Mouse (Mus musculus): ENCODE measurements around the gene Gas8.
"Not testable (repeated sequence)": the region's sequence is repeated elsewhere in the genome, so short reads cannot be mapped to it uniquely, and the experiment has no call there.

The Gas8 gene

DNA sequence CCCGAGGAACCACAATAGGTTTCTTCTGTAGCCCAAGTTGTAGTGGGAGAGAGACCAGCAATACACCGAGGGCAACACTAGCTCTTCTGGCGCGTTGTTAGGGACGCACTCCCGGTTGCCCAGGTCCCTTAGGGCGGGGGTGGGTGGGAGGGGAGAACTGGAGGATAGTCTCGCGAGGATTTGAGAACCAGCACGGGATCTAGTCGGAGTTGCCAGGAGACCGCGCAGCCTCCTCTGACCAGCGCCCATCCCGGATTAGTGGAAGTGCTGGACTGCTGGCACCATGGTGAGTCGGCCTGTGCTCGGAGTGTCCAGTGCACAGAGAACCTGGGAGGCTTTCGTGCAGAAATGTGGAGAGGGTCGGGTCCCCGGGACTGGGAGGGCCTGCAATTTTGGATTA is at the start of gene Gas8:
Gene Gas8, plus strand, starts transcription at position 168 of the 400 bp plus-strand sequence.
- in situ Hi-C loops (cut with MboI; ENCODE audit: low sequenced_read_pairs): no loop called here

DNA sequence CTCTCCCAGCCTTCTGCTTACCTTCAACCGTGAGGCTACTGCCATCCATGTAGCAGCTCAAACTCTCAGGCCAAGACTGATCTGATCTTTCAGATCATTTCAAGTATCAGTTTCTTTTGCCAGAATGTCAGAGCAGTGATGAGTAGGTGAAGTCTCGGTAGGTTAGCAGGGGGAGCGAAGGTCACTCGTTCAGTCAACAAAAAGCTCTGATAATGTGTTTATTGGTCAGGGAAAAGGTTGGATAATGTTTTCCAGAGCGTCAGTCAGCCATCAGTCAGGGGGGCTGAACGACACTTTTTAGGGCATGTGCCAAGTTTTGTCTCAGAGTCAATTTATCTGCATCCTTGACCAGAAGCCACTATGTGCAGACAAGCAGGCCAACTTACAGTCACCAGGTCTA is 45.6 kb upstream of the Gas8 start:
- in situ Hi-C loops (cut with MboI; ENCODE audit: low sequenced_read_pairs): not testable (repeated sequence)

DNA sequence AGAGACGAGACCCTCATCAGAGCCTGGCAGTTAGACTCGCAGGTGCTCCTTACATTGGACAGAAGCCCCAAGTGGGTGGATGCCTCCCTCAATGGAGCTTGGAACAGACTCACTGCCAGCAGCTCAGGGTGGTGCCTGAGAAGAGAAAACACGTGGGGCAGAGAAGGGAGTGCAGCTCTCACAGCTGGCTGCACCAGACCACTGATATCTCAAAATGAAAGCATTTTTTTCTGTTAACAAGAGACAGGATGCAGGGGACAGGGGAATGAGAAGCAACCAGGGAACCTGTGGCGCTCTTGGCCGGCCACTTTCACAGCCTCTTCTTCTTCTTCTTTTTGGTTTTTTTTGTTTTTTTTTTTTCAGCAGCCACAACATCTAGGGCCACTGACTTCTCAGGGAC is 44.1 kb upstream of the Gas8 start:
- in situ Hi-C loops (cut with MboI; ENCODE audit: low sequenced_read_pairs): not testable (repeated sequence)

DNA sequence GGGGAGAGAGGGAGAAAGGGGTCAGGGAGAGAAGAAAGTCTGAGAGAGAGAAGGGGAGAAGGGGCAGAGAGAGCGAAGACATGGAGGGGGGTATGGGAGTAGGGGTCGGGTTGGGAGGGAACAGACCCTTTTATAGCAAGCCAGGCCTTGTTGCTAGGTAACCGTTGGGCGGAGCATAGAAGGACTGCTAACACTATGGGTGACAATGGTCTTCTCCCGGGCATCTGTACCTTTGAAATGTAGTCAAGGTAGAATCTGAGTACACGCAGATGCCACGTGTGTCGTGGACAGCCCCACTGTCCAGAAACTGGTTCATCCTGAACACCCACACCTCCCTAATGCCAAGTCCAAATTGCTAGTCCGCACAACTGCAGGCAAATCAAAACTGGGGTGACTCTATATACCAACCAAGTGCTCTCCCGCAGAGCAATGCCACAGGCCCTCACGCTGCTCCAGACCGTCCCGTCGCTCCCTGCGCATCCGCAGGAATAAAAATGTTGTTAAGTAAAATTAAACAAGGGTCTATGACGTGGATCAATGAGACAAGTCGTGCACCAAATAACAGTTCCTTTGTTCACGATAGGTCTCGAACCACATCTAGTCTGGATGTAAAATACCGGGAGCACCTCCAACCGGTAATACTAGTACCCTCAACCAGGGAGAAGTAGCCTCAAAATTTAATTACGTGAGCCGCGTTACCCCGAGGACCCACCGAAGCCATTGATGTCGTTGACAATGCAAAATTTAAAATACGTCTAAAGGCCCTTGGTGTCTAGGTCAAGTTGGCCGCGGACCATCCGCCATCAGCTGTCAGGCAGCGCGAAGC is 41.5 kb upstream of the Gas8 start:
- in situ Hi-C loops (cut with MboI; ENCODE audit: low sequenced_read_pairs): no loop called here

DNA sequence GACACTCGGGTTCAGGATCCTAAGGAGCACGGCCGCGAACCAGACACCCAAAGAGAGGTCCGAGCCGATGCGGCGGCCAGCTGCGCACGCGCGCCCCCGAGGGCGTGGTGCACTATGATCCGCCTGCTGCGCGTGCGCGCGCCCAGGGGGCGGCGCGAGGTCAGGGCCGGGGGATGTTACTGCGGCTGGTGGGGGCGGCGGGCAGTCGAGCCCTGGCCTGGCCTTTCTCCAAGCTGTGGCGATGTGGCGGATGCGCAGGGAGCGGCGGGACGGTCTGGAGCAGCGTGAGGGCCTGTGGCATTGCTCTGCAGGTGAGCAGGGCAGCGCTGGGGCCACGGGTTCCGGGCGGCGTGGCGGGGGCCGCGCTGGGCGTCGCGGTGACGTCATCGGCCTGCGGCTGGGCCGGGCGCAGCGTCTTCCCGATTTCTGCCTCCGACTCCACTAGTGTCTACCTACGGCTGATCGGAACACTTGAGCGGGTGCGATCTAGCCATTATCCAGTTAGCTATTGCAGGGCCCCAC is 40.8 kb upstream of the Gas8 start, which contains the start of gene Afg3l1:
Gene Afg3l1, plus strand, starts transcription at position 167 of the 522 bp plus-strand sequence.
- in situ Hi-C loops (cut with MboI; ENCODE audit: low sequenced_read_pairs): no loop called here

DNA sequence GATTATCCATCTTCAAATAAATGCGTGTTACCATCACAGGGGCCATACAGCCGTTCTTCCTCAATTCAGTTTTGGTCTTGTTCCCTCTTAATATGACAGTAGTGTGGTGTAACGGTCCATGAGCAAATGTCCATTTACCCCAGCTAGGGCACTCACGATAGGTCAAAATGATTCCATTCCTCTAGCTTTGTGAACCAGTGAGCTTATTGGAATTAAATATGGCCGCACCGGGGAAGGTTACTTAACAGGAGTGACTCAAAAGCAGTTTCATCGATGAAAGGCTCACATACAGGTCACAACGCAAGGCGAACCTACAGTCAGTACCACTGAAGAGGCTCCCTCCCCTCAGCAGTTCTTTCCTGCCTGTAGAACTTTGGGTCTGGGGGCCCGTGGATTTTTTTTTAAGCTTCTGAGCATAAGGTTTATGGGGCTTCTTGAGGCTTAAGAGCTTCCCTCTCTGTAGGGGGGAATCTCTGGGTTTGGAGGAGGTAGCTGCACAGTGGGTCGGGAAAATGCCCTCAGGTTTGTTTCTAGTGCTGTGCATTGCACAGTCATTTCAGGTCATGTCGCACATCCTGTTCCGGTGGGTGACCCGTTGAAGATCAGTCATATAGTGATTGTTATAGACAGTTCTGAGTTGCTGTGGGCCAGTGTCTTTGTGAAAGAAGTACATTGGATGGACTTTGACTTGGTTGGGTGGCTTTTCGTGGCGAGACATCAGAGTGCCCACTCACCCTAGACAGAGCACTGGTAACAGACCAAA is 40.0 kb upstream of the Gas8 start:
- in situ Hi-C loops (cut with MboI; ENCODE audit: low sequenced_read_pairs): no loop called here

DNA sequence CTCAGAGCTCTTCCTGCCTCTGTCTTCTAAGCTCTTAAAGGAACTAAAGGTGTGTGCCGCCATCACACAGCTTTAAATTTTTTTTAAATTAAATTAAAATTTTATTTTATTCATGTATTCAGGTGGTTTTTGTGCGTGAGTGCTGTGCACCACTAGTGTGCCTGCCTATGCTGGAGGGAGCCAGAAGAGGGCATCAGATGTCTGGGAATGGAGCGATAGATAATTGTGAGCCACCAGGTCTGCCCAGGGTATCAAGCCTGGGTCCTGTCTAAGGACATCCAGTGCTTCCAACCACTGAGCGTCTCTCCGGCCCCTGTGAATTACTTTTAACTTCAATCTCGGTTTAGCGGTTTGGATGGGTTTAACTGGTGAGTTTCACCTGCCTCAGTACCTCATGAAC is 36.0 kb upstream of the Gas8 start:
- in situ Hi-C loops (cut with MboI; ENCODE audit: low sequenced_read_pairs): no loop called here

DNA sequence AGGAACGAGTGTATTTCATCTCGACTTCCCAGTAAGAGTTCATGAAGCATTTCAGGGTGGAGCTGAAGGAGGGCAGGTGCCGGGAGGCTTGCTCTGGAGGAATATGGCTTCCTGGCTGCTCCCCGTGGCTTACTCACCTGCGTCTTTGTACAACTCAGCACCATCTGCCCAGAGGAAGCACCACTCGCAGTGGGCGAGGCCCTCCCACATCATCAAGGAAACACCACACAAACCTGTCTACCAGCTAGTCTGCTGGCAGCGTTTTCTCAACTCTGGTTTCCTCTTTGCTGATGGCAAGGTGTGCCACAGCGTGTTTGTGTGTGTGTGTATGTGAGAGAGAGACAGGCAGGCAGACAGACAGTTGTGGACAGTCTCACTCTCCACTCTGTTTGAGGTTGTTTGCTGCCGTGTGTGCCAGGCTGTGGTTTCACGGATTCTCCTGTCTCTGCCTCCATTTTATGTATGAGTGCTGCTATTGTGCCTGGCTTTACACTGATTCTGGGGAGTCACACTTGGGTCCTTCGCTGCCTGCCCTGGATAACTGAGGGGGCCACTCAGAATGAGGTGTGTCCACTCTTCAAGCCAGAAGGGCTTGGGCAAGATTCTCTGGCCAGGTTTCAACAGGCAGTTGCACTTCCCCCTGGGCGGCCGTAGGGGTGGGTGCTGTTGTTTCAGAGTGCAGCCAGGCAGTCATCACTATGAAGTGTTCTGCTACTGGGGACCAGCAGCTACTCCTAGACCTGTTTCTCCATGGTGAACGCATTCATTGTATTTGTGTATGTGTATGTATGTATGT is 27.2 kb upstream of the Gas8 start:
- in situ Hi-C loops (cut with MboI; ENCODE audit: low sequenced_read_pairs): no loop called here

DNA sequence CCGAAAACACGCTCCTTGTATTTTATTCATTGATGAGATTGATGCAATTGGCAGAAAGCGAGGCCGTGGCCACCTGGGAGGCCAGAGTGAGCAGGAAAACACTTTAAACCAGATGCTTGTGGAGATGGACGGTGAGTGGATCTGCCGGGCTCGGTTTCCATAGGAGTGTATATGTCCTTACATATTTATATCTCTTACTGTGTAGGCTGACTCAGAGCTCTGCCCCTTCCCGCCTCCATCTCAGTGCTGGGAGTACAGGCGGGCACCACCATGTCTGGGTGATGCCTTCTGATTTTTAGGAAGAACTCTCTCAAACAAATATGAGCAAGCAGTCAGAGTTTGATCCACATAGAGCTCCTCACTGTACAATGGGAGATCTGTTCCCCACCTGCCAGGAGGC is 25.7 kb upstream of the Gas8 start:
- in situ Hi-C loops (cut with MboI; ENCODE audit: low sequenced_read_pairs): no loop called here

DNA sequence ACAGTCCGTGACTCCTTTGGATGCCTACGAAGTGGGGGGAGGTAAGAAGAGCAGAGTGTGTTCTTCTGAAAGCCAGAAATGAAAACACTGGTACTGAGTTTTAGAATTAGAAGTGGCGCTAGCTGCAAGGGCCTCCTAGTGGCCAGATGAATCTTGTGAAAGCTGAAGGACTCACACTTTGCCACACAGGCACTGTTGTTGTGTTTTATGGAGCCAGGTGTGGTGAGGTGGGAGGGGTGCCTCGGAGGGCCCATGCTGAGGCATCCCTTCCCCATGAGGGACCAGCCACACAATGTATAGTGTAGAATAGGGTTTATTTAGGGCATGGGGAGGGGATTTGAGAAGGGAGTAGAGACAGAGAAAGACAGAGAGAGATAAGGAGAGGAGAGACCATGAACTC is 20.9 kb upstream of the Gas8 start:
- in situ Hi-C loops (cut with MboI; ENCODE audit: low sequenced_read_pairs): no loop called here

DNA sequence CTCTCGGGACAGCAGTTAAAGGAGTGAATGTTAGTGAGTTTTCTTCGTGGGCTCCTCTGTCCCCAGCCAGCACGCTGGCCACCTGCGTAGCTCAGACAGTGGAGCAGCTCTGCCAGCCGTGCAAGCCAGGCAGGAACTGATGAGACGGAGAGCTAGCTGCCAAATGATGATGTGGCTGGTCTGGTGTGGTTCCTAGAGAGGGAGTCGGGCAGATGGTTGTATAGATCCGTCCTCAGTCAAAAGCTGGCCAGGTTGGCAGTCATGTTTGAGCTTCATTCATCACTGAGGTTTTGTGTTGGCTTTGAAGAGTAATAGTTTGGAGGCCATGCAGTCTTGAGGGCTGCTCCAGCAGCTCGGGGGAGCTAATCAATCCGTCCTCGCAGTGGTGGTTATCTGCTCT is 19.7 kb upstream of the Gas8 start:
- in situ Hi-C loops (cut with MboI; ENCODE audit: low sequenced_read_pairs): no loop called here

DNA sequence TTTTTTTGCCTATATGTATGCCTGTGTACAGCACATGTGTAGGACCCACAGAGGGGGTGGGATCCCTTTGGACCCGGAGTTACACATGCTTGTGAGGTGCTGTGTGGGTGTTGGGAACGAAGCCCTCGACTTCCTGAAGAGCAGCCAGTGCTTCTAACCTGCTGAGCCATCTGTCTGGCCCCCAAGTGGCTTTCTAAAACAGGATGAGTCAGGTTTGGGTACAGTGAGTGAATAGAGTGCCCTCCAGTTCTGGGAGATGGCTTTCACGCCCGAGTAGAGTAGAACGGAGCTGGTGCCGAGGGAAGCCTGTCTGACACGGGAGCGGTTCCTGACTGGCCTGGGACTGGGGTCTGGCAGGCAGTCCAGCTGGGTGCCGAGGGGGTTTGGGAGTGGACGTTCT is 19.1 kb upstream of the Gas8 start:
- in situ Hi-C loops (cut with MboI; ENCODE audit: low sequenced_read_pairs): no loop called here

DNA sequence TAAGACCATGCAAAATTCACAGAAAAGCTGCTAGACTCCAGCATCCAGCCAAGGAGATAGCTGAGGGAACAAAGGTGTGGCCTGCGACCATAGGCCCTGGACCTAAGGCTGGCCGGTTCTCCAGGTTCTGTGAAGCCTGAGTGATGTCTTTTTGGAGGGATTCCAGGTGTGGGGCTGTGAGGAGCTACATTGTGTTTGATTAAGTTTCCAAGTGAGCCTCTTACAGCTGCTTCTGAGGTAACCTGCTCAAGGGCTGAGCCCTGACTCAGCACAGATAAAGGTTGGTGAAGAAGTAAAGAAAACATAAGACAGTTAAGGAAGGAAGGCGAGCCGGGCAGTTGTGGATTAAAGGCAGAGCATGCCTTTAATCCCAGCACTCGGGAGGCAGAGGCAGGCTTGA is 16.4 kb upstream of the Gas8 start:
- in situ Hi-C loops (cut with MboI; ENCODE audit: low sequenced_read_pairs): no loop called here

DNA sequence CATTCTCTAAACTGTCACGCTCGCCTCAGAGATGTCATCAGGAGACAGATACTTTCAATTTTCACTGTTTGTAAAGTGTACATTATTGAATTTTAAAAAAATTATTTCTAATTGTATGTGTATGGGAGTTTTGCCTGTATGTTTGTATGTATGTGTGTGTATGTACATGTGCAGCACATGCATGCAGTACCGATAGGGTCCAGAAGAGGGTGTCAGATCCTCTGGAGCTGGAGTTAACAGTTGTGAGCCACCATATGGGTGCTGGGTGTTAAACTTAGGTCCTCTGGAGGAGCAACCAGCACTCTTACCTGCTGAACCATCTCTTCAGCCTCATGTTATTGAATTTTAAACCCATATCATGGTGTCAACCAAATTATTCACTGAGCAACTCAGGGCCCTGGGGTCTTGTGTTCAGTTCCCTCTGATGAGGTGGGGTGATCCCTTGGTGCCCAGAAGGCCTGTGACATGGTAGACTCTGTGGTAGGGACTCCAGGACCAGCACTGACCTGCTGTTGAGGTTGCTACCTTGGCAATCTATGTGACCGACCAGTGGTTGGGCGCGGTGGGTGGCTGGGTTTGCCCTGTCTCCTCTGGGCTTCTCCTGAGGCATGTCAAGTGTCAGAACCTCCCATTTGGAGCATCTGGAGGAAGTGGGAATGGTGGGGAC is 14.7 kb upstream of the Gas8 start:
- in situ Hi-C loops (cut with MboI; ENCODE audit: low sequenced_read_pairs): no loop called here

DNA sequence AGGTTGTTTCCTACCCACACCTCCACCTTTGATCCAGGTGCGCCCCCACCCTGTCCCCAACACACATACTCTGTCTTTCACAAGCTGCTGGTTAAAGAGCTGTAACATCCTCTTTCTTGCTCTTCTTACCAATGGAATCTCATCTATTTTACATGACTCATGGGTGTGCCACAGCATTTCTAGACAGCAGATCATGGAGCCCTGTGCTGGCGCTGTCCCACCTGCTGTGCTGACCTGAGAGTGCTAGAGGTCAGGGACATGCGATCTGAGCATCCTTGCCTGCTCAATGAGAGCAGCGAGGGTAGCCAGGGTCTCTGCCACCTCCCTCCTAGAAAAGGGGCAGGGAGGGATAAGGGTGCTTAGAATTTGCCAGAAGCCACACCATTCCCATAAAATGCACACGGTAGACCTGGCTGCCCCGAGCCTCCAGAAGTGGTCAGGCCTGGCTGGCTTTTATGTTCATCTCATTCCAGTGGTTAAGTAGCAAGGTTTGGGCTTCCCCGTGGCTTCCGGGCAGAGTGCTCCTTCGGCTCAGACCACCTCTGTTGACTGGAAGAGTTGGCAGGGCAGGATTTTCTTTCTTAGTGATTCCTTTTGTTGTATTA is 13.9 kb upstream of the Gas8 start:
- in situ Hi-C loops (cut with MboI; ENCODE audit: low sequenced_read_pairs): no loop called here

DNA sequence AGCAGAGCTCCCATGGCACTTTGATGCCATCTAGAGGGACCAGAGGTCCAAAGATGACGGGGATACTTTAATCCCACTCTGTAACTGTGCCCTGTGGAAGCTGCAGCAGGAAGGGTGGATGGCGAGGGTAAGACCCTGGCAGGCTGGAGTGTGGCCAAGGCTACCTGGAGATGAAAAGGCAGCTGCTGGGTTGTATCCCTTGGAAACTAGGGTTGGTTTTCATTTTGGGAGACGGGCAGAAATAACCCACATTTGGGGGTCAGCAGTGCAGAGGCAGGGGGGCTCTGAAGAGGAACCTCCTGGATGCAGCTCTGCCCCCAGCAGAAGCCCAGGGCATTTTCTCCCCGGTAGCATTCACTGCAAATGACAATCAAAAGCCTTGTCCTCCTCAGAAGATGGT is 13.4 kb upstream of the Gas8 start:
- in situ Hi-C loops (cut with MboI; ENCODE audit: low sequenced_read_pairs): no loop called here

DNA sequence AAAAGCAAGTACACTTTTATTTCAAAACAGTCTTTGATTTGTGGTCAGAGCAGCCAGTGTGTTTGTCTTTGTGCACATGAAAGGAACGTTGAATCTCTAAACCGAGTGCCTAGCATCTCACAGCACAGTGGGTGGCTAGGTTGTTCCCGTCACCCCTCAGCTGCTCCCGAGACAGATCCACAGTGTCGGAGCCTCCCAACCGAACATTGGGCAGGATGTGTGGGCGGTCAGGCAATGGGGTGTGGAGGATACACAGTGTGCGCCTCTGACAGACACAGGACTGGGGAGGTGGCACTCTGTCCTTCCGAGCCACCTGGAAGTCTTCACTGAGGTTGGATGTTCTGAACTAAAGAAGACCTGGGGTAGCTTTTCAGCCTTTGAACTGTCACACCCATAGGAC is 12.9 kb upstream of the Gas8 start:
- in situ Hi-C loops (cut with MboI; ENCODE audit: low sequenced_read_pairs): no loop called here

DNA sequence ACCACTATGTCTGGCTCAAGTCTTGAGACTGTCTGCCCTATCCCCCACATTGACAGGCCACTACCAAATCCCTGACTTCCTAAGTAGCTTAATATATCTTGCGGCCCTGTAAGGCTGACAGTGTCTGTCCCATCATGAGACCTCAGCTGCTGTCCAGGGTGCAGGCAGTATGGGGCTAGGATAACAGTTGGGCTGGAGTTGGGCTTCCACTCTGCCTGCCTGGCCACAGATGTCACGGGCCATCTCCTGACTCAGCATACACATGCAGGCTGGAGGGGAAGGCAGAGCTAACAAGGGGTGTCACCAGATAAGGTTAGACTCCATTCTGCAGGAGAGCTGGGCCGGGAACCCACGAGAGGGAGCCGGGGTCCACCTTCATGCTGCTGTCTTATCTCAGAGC is 11.5 kb upstream of the Gas8 start:
- in situ Hi-C loops (cut with MboI; ENCODE audit: low sequenced_read_pairs): no loop called here

DNA sequence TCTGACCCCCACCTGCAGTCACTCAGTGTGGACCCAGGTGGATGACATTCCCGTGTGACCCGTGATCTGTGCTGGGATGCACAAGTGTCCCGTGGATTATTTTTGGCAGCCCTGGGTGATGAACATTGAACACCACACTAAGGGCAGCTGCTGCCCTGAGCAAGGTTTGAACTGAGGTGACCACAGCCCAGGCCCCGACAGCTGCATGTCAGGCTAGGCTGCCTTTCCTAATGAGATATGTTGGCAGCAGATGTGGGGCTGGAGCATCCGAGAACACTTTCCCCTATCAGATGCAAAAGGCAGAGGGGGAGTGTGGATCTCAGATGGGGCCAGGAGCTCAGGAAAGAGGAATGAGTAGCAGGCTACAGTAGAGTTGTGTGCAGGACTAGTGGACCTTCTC is 7.8 kb upstream of the Gas8 start:
- in situ Hi-C loops (cut with MboI; ENCODE audit: low sequenced_read_pairs): no loop called here

DNA sequence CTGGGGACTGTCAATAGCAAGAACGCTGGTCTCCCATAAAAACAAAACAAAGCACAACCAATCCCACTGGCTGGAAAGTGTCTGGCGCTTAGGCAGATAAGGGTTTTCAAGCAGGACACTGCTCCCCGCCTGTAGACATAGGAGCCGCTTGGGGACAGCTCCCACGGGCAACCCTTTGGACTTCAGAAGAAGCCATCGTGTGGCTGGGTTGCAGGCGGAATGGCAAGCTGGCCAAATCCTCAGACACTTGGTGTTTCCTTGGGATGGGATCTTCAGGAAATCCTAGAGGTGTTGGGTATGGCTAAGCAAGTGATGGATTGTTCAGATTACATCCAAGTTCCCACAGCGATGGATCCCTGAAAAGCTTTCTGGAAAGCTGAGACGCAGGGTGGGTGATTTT is 4.5 kb upstream of the Gas8 start:
- in situ Hi-C loops (cut with MboI; ENCODE audit: low sequenced_read_pairs): no loop called here

Data from CH12F3 (cell line).